Mouse (Mus musculus) forebrain, embryonic 16.5 days (tissue): ENCODE results near the gene Olfr577. TPM values are rescaled to one million over a fixed set of nuclear protein-coding genes. Genes with fewer than 3 reads are reported as not detected.

Experiments used
- ATAC-seq: fragments of 200-750 bp; cut with Nextera tagmentation; 2 replicates; pipeline ENCODE4 v1.8.0; 2017; ENCODE audit warnings: mild to moderate bottlenecking, moderate library complexity
- H3K27ac ChIP-seq: fragments of 300-500 bp; sonication (generic); 2 replicates; pipeline ENCODE4 v1.5.1; 2014; ENCODE audit warnings: low read length, control low read depth
- H3K27me3 ChIP-seq: fragments of 300-500 bp; sonication (generic); replicated peaks from 2 replicates; pipeline ENCODE4 v1.6.1; 2014; ENCODE audit warnings: low read length; ENCODE audit not compliant: control insufficient read depth, insufficient read depth
- H3K36me3 ChIP-seq: fragments of 300-500 bp; sonication (generic); 2 replicates; pipeline ENCODE4 v1.6.1; 2014; ENCODE audit not compliant: control insufficient read depth, insufficient read depth
- H3K4me1 ChIP-seq: fragments of 300-500 bp; sonication (generic); replicated peaks from 2 replicates; pipeline ENCODE4 v1.6.1; 2014; ENCODE audit warnings: low read length; ENCODE audit not compliant: control insufficient read depth, insufficient read depth
- H3K4me2 ChIP-seq: fragments of 300-500 bp; sonication (generic); 2 replicates; pipeline ENCODE4 v1.6.1; 2014; ENCODE audit warnings: mild to moderate bottlenecking, low read length, control low read depth
- H3K4me3 ChIP-seq: fragments of 300-500 bp; sonication (generic); replicated peaks from 2 replicates; pipeline ENCODE4 v1.5.1; 2014; ENCODE audit warnings: mild to moderate bottlenecking, low read length, control low read depth
- H3K9ac ChIP-seq: fragments of 300-500 bp; sonication (generic); replicated peaks from 2 replicates; pipeline ENCODE4 v1.6.1; 2014; ENCODE audit warnings: low read depth, low read length, control low read depth
- H3K9me3 ChIP-seq: fragments of 300-500 bp; sonication (generic); 2 replicates; pipeline ENCODE4 v1.6.1; 2016; ENCODE audit warnings: low read length; ENCODE audit not compliant: control insufficient read depth
- WGBS: fragments of 180-500 bp; shearing (Covaris S2); extraction: QIAGEN DNeasy Blood & Tissue Kit; methylation state at CpG from one replicate; pipeline ENCODE4 v1.1.7; 2014; 5-methylcytosine and 5-hydroxymethylcytosine counted together
- polyA plus RNA-seq: library from polyadenylated mRNA; unstranded; fragments of >200 nt; fragmentation: Nextera tagmentation; extraction: Ambion mirVana; gene quantifications from 2 replicates; pipeline ENCODE4 v1.2.1, GENCODE M21; 2015

Olfr577 gene
- polyA plus RNA-seq, 1 experiment from 2014 or later: not detected

DNA sequence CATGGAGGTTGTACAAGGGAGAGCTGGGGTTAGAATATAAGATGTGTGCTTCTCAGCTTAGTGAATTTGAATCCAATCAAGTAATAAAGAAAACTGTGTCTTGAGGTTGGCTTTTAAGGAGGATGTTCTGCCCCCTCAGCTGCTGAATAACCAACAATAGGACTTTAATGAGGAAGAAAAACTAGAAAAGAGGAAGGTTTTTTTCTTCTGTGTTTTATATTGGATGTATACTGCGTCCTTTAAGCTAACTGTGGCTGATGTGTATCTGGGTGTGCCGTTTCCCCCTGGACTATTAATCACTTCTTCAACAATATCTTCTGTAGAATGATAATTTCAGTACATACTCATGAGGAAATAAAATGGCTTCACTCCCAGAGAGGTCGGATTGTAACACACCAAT lies 48.6 kb downstream of the Olfr577 start:
- Histone ChIP-seq H3K4me2 (no peak overlapping the region), H3K4me3 (no peak overlapping the region), H3K4me1 (no peaks in the 10 kb centered on the region), H3K27ac (no peak overlapping the region), H3K9me3 (no peaks in the 10 kb centered on the region), H3K9ac (no peak overlapping the region), H3K36me3 (no peaks in the 10 kb centered on the region), H3K27me3 (no peaks in the 10 kb centered on the region)
- WGBS: 74% methylated on average over 3 of the region's 3 CpGs
- ATAC-seq: no peak

DNA sequence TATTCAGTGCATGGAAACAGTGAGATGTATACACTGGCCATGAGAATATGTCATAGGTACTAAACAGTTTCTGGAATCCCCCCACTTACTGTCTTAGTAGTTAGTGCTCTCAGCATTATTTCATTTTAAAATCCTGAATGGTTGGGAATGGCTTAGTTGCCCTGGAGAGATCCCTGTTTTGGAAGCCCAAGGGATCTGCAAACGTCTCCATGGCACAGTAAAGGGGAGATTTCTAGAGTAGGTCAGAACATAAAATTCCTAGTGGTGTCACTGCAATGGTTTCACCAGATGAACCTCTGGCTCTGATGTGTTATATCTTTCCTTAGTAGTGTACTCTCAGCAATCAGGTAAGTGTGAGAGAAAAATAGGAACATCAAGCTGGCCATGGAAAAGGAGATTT lies 51.6 kb downstream of the Olfr577 start, which contains the start of gene Olfr572:
Gene Olfr572, plus strand, starts transcription at position 301 of the 400 bp plus-strand sequence.
- Histone ChIP-seq H3K9me3 (no peaks in the 10 kb centered on the region), H3K27me3 (no peaks in the 10 kb centered on the region), H3K4me1 (no peaks in the 10 kb centered on the region), H3K9ac (no peak within 1 kb of the TSS), H3K4me3 (no peak within 1 kb of the TSS), H3K36me3 (no peaks in the 10 kb centered on the region), H3K4me2 (no peak within 1 kb of the TSS), H3K27ac (no peak within 1 kb of the TSS)
- ATAC-seq: no peak
- 76% methylated on average over 1 of the region's 1 CpGs for WGBS

Other genes starting within 250 kb of the Olfr577 start
- not detected in 2 replicates for gene Olfr559, start 248.5 kb downstream of the Olfr577 start, polyA plus RNA-seq
- gene Olfr560, start 216.6 kb downstream of the Olfr577 start, polyA plus RNA-seq: not detected in 2 replicates
- gene Olfr78, start 216.5 kb downstream of the Olfr577 start, polyA plus RNA-seq: not detected in 2 replicates
- gene Olfr561, start 204.7 kb downstream of the Olfr577 start, polyA plus RNA-seq: not detected in 2 replicates
- gene Olfr564, start 172.5 kb downstream of the Olfr577 start, polyA plus RNA-seq: not detected in 2 replicates
- gene Olfr566, start 117.2 kb downstream of the Olfr577 start, polyA plus RNA-seq: not detected in 2 replicates
- not detected in 2 replicates for gene Olfr568, start 98.8 kb downstream of the Olfr577 start, polyA plus RNA-seq
- not detected in 2 replicates for gene Olfr569, start 85.1 kb downstream of the Olfr577 start, polyA plus RNA-seq
- 0.20 TPM in 1 of 2 replicates, not detected in the other for gene Olfr570, start 81.4 kb downstream of the Olfr577 start, polyA plus RNA-seq
- not detected in 2 replicates for gene Olfr571, start 58.4 kb downstream of the Olfr577 start, polyA plus RNA-seq
- gene Olfr572, start 51.5 kb downstream of the Olfr577 start, polyA plus RNA-seq: not detected in 2 replicates
- gene Olfr573-ps1, start 33.4 kb downstream of the Olfr577 start, polyA plus RNA-seq: not detected in 2 replicates
- not detected in 2 replicates for gene Olfr574, start 27.5 kb downstream of the Olfr577 start, polyA plus RNA-seq
- gene Olfr575, start 17.2 kb downstream of the Olfr577 start, polyA plus RNA-seq: not detected in 2 replicates
- not detected in 2 replicates for gene Olfr576, start 13.3 kb downstream of the Olfr577 start, polyA plus RNA-seq
- not detected in 2 replicates for gene Olfr578, start 13.4 kb upstream of the Olfr577 start, polyA plus RNA-seq
- gene Olfr582, start 62.1 kb upstream of the Olfr577 start, polyA plus RNA-seq: not detected in 2 replicates
- not detected in 2 replicates for gene Olfr583, start 75.4 kb upstream of the Olfr577 start, polyA plus RNA-seq
- not detected in 2 replicates for gene Olfr584, start 105.9 kb upstream of the Olfr577 start, polyA plus RNA-seq
- gene Olfr585, start 121.8 kb upstream of the Olfr577 start, polyA plus RNA-seq: not detected in 2 replicates
- gene Olfr586, start 149.7 kb upstream of the Olfr577 start, polyA plus RNA-seq: not detected in 2 replicates
- gene Olfr588-ps1, start 164.9 kb upstream of the Olfr577 start, polyA plus RNA-seq: not detected in 2 replicates
- gene Olfr589, start 180.4 kb upstream of the Olfr577 start, polyA plus RNA-seq: not detected in 2 replicates
- not detected in 2 replicates for gene Olfr591, start 202.4 kb upstream of the Olfr577 start, polyA plus RNA-seq
- gene Olfr592, start 208.9 kb upstream of the Olfr577 start, polyA plus RNA-seq: not detected in 2 replicates
- not detected in 2 replicates for gene Olfr593, start 235.9 kb upstream of the Olfr577 start, polyA plus RNA-seq
- gene Olfr594, start 241.1 kb upstream of the Olfr577 start, polyA plus RNA-seq: not detected in 2 replicates